Mouse (Mus musculus) hindlimb bud, embryonic 11.5 days (tissue): ENCODE measurements around the gene Nanp.

Source experiments
- DNase-seq: peaks from one replicate; pipeline ENCODE4 v3.0.0-alpha.2; 2012; ENCODE audit warnings: low read depth, low spot score; ENCODE audit errors: extremely low spot score

Gene Nanp

DNA sequence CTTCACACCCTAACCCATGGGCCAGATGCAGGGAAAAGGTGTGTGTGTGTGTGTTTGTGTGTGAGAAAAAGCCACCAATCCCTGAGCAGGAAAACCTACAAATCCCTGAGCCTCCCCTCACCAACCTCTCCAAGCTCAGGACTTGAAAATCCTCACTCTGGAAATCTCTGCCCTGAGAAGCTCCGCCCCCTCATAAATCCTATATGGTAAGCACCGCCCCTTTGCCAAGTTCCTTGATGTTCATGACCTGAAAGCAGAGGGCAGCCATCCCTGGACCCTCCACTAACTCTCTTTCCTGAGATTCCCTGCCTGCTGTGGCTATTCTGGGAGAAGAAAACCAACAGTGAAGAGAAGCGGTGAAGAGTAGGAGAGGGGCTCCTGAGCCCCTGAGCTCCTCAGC lies 40.2 kb downstream of the Nanp start:
- no peak for DNase-seq

DNA sequence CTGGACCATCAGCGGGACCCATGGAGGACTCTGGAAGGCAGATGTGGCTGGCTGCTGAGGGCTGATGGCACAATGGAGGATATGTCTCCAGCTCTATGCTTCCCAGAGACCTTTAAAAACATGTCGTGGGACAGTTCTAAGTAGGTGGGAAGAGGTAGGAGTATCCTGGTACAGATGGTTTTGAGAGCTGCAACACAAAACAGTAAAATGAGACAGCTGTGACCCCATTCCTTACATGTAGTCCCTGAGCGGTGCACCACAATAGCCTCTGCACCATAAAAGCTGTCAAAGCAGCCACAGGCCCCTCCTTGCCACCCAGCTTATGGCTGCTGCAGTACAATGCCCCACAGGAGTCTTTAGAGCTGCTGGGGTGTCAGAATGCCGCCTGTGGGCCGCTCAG lies 41.6 kb downstream of the Nanp start:
- no peak for DNase-seq

DNA sequence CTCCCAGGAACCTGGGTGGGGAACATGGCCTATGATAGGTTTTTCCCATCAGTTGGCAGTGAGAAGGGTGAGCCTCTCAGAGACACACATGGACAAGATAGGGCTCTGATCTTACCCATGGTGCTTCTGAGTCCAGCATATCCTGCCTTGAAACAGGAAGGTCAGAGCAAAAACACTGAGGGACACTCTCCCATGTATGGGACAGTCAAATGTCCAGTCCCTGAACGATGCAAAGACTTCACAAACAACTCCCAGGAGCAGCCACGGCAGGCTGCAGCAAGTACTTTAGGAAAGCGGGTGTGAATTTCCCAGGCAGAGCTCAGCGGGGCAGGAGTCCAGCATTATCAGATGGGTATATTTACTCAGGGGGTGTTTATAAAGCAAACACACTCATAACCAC lies 43.9 kb downstream of the Nanp start:
- no peak for DNase-seq

DNA sequence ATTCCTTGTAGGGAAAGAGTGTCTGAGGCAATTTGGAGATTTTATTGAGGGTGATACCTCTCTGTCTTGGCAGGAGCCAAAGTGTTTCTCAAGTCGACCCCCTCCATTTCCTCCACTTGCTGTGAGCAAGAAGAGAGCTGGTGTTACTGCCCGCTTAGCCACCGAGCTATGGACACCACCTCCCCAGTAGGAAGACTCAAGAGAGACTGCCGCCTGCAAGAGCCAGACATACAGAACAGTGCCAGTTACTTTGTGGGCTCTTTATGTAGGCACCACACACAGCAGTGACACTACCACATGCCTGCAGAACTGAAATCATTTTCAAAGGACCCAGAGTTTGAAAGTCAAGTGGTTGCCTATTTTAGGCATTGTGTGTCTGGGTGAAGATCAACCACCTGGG lies 48.1 kb downstream of the Nanp start:
- no peak for DNase-seq

DNA sequence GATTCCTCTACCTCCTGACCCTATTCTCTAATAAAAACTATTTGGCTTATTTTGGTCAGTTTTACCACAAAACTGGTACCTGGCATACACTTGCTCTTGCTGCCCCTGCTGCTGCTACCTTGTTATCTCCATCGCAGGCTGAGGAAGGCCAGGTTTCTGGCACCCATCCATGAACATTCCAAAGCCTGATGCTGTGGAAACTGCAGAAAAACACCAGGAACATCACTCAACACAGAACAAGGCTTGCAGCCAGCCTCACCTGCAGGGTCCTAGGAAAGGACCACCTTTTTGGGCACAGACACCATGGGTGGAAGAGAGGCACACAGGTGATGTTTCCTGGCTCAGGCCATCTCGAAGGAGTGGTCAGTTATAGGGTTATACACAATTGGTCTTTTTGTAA lies 48.7 kb downstream of the Nanp start:
- DNase-seq = no peak

DNA sequence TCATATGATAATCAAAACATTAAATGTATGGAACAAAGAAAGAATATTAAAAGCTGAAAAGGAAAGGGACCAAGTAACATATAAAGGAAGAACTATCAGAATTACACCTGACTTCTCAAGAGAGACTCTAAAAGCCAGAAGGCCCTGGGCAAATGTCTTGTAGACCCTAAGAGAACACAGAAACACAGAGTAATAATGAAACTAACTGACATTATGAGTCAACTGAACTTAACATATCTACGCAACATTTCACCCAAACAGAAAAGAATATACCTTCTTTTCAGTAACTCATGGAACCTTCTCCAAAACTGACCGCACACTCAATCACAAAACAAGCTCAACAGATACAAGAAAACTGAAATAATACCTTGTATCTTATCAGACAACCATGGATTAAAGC lies 53.8 kb downstream of the Nanp start:
- no peak for DNase-seq

DNA sequence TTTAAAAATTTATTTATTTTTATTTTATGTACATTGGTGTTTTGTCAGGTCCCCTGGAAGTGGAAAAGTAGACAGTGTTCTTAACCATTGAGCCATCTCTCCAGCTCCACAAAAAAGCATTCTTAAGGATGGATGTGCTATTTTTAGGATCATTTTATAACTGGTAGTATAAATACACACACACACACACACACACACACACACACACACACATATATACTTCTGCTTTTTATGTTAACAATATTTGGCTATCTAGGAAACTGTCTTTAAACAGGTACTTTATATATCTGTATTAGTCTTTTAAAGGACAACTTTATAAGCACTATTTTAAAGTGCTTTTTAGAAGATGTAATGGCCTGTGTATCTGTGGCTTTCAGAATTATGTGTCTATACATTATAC lies 57.1 kb downstream of the Nanp start:
- no peak for DNase-seq

DNA sequence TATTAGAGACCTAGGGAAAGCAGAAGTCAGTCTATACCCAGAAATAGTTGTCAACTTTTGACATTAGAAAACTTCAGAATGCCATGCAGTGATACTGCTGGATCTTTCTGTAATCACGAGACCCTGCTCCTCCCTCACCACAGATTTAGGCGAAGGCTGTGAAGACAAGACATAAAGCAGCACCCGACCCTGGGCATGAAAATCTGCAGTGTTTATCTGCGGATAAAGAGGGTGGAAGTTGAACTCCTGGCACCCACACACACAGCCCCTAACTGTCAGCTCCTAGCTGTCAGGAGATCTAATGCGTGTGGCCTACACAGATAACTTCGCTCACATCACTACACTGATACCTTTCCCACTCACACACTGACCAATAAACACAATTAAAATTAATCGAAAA lies 57.7 kb downstream of the Nanp start:
- no peak for DNase-seq

DNA sequence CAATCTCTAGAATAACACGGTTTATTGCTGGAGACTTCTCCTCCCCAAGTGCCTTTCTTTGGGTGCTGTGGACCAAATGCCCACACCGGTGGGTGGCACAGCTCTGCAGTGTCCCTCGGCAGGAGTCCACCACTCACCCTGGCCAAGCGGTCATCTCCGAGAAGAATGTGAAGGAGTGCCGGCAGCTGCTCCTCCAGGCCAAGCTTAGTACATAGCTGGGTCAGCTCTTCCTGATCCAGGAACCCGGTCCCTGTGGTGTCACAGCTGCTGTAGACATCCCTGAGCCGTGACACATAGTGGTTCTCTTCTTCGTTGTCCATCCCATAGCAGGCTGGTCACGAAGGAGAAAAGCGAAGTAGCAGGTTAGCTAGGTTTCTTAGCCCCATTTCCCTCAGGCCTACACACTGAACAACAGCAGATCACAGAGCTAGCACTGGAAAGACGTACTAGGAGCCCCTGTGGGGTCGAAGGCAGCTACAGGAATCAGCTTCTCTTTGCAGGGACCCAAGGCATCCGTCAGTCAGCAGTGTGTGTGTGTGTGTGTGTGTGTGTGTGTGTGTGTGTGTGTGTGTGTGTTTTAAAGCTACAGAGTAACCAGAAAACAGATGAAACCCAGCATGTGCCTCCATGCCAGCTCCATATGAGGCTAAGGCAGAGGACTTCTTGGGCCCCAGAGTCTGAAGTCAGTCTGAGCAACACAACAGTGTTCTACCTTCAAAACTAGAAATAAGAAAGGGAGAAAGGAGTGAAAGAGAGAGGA lies 59.2 kb downstream of the Nanp start:
- no peak for DNase-seq
